Mouse (Mus musculus): Measurements from ENCODE around the gene Stx8. TPM values are rescaled to one million over a fixed set of nuclear protein-coding genes. Genes with fewer than 3 reads are reported as not detected.

Gene Stx8
- polyA plus RNA-seq, 1 experiment from 2014 or later: 33.8 TPM

DNA sequence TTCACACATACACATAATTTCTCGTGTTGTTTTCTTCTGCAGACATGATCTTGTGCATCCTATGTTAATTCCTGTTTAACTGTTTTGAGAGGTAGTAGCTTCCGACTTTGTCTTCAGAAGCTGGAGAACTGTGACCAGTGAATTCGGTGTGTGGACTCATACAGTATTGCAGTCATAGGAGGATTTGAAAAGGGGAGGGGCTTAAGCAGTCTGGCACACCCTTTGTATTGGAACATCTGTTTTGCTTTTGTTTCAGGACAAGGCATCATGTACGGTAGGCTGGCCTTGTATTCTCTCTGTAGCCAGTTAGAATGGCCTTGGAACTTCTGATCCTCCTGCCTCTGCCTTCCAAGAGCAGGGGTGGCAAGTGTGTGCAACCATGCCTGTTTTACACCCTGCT lies 30.0 kb downstream of the Stx8 start:
- no peak for ATAC-seq
- H3K9me3 ChIP-seq (replicated peaks): no peaks in the 10 kb centered on the region
- no peaks in the 10 kb centered on the region for H3K4me1 ChIP-seq
- no peak overlapping the region for H3K27ac ChIP-seq
- no peak overlapping the region for H3K4me2 ChIP-seq
- H3K36me3 ChIP-seq: no peaks in the 10 kb centered on the region; the same call in 1 of the 2 replicates
- H3K27me3 ChIP-seq (replicated peaks): no peaks in the 10 kb centered on the region
- no peak overlapping the region for H3K4me3 ChIP-seq
- 78% methylated on average over 4 of the region's 4 CpGs for WGBS (ENCODE audit: insufficient replicate concordance)
- H3K9ac ChIP-seq: no peak overlapping the region

DNA sequence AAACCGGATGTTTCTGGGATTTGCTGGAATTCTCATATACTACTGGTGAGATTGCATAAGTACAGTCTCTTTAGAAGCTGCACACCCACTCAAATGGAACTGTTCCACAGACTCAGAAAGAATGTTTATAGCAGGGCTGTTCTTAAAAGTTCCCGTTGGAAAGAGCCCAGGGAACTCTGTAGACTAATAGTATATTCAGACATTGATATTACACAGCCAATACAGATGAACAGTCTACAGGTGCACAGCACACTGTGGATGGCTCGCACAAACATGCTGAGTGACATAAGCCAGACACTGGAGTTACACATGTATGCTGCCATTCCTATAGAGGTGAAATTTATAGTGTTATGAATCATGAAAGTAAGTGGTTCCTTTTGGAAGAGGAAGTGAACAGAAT lies 32.9 kb downstream of the Stx8 start:
- H3K4me1 ChIP-seq: no peaks in the 10 kb centered on the region
- no peak overlapping the region for H3K4me3 ChIP-seq
- 77% methylated on average over 3 of the region's 3 CpGs for WGBS (ENCODE audit: insufficient replicate concordance)
- H3K4me2 ChIP-seq: no peak overlapping the region
- ATAC-seq: no peak
- no peaks in the 10 kb centered on the region for H3K27me3 ChIP-seq (replicated peaks)
- no peak overlapping the region for H3K27ac ChIP-seq
- H3K9ac ChIP-seq: no peak overlapping the region
- no peaks in the 10 kb centered on the region; the same call in 1 of the 2 replicates for H3K36me3 ChIP-seq
- H3K9me3 ChIP-seq (replicated peaks): no peaks in the 10 kb centered on the region

DNA sequence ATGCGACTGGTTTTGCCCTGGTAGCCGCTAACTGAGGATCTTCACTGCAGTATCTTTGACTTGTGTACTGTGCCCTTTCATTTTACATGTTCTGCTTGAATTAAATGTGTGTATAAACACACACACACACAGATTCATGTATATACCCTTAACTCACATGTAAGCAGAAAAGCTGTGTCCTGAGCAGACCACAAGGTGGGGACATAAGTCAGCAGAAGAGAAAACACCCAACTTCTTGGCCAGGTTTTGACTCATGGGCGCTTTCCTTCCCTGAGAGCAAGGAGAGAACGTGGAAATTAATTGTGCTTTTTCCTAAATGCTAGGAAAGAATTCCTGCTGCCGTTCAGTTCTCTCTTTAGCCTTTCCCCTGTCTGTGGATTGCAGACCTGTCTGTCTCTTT lies 33.6 kb downstream of the Stx8 start:
- Histone ChIP-seq H3K27ac (no peak overlapping the region), H3K4me2 (no peak overlapping the region), H3K4me1 (no peaks in the 10 kb centered on the region), H3K9ac (no peak overlapping the region), H3K27me3 (replicated peaks) (no peaks in the 10 kb centered on the region), H3K9me3 (replicated peaks) (no peaks in the 10 kb centered on the region), H3K4me3 (no peak overlapping the region), H3K36me3 (no peaks in the 10 kb centered on the region; the same call in 1 of the 2 replicates)
- no peak for ATAC-seq
- 70% methylated on average over 5 of the region's 5 CpGs for WGBS (ENCODE audit: insufficient replicate concordance)

DNA sequence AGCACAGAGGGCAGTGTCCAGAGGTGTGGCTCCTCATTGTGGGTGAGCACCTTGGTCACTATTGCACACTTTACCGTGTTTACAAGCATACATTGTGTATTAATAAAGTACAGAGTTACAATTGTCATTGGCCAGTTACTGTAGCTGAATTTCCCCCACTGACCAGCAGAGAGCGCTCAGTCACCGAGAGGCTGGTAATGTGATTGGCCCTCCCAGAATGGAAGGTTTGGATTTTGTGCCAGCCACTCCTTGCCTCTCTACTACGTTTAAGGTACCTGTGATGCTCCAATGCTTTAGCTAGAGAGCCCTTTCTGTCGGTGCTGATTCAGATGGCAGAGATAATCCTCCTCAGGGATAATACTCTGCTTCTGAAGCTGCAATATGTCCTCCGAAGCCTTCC lies 38.2 kb downstream of the Stx8 start:
- Histone ChIP-seq H3K36me3 (no peaks in the 10 kb centered on the region), H3K27me3 (replicated peaks) (no peaks in the 10 kb centered on the region), H3K27ac (no peak overlapping the region), H3K9ac (no peak overlapping the region), H3K4me2 (no peak overlapping the region), H3K4me3 (no peak overlapping the region), H3K9me3 (replicated peaks) (no peaks in the 10 kb centered on the region), H3K4me1 (peaks cover 11% of the 10 kb centered on the region)
- ATAC-seq: no peak
- 21% methylated on average over 6 of the region's 6 CpGs for WGBS (ENCODE audit: insufficient replicate concordance)

DNA sequence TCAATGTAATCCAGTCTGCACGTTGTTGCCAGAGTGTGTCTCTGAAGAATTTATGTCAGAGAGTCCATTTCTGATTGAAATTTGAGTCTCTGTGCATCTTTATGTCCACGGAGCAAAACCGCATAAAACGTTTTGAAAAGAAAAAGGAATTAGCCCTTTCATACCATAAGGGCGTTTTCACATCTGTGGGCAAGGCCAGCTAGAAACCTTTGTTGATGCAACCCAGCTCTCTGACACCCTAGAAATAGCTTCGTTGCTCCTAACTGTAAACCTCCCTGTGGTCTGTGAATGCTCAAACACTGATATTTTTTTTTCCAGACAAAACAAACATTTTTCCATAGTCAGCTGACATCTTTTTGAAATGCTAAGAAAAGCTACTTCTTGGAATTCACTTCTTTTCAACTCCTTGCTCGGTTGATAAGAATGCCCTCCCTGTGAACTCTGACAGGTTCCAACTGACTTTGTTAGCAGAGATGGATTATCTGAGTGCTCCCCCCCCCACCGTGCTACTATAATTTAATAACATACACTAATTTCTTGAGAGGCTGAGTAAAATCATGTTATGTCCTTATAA lies 40.3 kb downstream of the Stx8 start:
- no peak overlapping the region for H3K27ac ChIP-seq
- 0 out of 2 replicates have a peak, but pooled peaks cover 2% of the 10 kb centered on the region for H3K36me3 ChIP-seq
- no peak for ATAC-seq
- no peak overlapping the region for H3K4me2 ChIP-seq
- no peaks in the 10 kb centered on the region for H3K27me3 ChIP-seq (replicated peaks)
- H3K4me1 ChIP-seq: peaks cover 11% of the 10 kb centered on the region
- H3K9me3 ChIP-seq (replicated peaks): no peaks in the 10 kb centered on the region
- H3K9ac ChIP-seq: no peak overlapping the region
- 44% methylated on average over 8 of the region's 8 CpGs for WGBS (ENCODE audit: insufficient replicate concordance)
- no peak overlapping the region for H3K4me3 ChIP-seq

DNA sequence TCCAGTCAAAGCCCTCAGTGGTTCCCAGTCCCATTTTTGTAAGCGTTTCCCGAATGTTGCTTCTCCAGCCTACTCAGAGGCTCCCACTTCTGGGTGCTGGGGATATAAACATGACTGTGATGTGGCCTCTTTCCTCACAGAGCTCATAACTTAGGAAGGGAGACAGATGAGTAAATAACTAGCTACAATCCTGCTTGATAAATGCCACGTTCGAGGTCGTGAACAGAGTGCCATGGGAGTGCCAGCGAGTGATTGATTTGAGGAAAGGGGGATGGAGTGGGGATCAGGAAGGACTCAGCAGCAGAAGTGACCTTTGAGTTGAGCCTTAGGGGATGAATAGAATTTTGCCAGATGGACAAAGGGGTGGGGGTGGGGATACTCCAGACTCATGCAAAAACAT lies 41.7 kb downstream of the Stx8 start:
- H3K4me3 ChIP-seq: no peak overlapping the region
- H3K4me2 ChIP-seq: no peak overlapping the region
- WGBS (ENCODE audit: insufficient replicate concordance): 60% methylated on average over 6 of the region's 6 CpGs
- ATAC-seq: no peak
- no peaks in the 10 kb centered on the region for H3K9me3 ChIP-seq (replicated peaks)
- H3K9ac ChIP-seq: no peak overlapping the region
- no peaks in the 10 kb centered on the region for H3K27me3 ChIP-seq (replicated peaks)
- H3K4me1 ChIP-seq: peaks cover 11% of the 10 kb centered on the region
- no peak overlapping the region for H3K27ac ChIP-seq
- 0 out of 2 replicates have a peak, but pooled peaks cover 3% of the 10 kb centered on the region for H3K36me3 ChIP-seq

DNA sequence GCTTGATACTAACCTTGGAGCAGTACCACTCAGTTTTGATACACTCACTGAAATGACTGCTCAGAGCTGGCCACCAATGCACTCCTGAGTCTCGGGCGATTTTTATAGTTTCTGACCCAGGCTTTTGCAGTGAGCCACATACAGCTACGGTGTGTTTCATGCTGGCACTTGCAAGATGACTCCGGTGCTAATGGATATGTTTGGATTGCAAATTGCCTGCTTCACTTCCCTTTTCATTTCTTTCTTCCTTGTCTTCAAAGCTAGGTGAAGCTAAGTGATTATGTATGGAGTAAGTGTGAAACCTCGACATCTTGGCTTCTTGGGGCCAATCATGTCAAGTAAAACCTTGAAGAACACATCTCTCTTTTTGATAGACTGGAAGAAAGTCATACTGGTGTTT lies 43.4 kb downstream of the Stx8 start:
- H3K4me3 ChIP-seq: no peak overlapping the region
- no peaks in the 10 kb centered on the region for H3K27me3 ChIP-seq (replicated peaks)
- H3K4me1 ChIP-seq: peaks cover 11% of the 10 kb centered on the region
- no peak overlapping the region for H3K27ac ChIP-seq
- ATAC-seq: no peak
- H3K9ac ChIP-seq: no peak overlapping the region
- no peak overlapping the region for H3K4me2 ChIP-seq
- WGBS (ENCODE audit: insufficient replicate concordance): 76% methylated on average over 5 of the region's 5 CpGs
- no peaks in the 10 kb centered on the region for H3K9me3 ChIP-seq (replicated peaks)
- 0 out of 2 replicates have a peak, but pooled peaks cover 3% of the 10 kb centered on the region for H3K36me3 ChIP-seq

DNA sequence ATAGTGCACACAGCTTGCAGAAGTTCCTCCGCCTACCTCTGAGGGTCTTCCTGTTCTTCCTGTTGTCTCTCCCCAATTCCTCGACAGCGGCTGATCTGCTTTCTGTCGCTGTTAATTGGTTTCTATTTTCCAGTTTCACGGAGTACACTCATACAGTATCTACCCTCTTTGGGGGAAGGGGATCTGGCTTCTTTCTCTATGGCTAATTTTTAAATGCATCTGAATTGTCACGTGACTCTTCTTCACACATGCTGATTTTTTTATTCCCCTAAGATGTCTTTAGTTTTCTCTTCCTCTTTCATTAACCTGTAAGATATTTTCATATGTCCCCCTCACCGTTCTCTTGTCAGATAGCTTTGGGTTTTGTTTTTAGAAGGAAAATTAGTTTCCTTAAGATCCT lies 46.2 kb downstream of the Stx8 start:
- Histone ChIP-seq H3K4me2 (no peak overlapping the region), H3K9me3 (replicated peaks) (no peaks in the 10 kb centered on the region), H3K27ac (no peak overlapping the region), H3K27me3 (replicated peaks) (no peaks in the 10 kb centered on the region), H3K4me1 (no peaks in the 10 kb centered on the region), H3K4me3 (no peak overlapping the region), H3K36me3 (peaks cover 8% of the 10 kb centered on the region; the same call in 1 of the 2 replicates), H3K9ac (no peak overlapping the region)
- WGBS (ENCODE audit: insufficient replicate concordance): 75% methylated on average over 7 of the region's 7 CpGs
- ATAC-seq: no peak

DNA sequence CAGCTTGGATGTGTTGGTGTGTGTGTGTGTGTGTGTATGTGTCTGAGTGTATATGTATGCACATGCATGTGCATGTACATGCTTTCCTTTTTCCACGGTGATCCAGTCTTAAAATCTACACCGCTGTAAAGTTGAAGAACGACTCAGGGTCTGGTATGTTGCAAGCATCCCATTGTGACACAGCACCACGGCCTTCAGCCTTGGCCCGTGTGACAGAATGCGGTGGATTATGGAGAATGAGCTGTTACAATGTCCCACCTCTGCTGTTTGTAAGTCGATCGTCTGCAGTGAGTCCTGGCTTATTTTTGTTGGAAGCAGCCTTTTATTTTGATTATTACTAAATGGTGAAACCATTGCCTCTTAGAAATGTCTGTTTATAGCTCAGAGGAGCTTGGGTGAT lies 52.2 kb downstream of the Stx8 start:
- no peaks in the 10 kb centered on the region for H3K9me3 ChIP-seq (replicated peaks)
- WGBS (ENCODE audit: insufficient replicate concordance): 74% methylated on average over 8 of the region's 8 CpGs
- peaks cover 8% of the 10 kb centered on the region; the same call in 1 of the 2 replicates for H3K36me3 ChIP-seq

DNA sequence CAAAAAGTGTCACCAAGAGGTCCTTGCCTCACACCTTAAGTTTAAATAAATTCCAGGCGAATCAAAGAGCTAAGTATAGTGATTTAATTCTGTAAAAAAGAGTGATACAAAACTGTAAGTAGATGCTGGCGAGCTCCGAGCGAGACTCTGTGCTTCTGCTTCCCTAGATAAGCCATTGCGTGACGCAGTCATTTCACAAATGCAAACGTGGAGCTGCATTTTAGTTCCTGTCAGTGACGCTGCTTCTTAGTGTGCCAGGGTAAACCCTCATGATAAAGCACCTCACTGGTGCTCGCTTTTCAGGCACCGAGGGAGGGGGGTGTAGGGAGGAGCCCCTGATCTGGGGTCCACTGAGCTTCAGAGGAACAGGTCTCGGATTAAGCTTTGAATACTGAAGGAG lies 53.2 kb downstream of the Stx8 start:
- 36% methylated on average over 11 of the region's 11 CpGs for WGBS (ENCODE audit: insufficient replicate concordance)
- no peaks in the 10 kb centered on the region for H3K9me3 ChIP-seq (replicated peaks)

More for the DNA sequence above, 52.2 kb downstream of the Stx8 start:
- Histone ChIP-seq H3K27me3 (replicated peaks) (no peaks in the 10 kb centered on the region), H3K27ac (no peak overlapping the region), H3K4me3 (no peak overlapping the region), H3K4me2 (no peak overlapping the region), H3K9ac (no peak overlapping the region), H3K4me1 (0 out of 2 replicates have a peak, but pooled peaks cover 6% of the 10 kb centered on the region)
- no peak for ATAC-seq

DNA sequence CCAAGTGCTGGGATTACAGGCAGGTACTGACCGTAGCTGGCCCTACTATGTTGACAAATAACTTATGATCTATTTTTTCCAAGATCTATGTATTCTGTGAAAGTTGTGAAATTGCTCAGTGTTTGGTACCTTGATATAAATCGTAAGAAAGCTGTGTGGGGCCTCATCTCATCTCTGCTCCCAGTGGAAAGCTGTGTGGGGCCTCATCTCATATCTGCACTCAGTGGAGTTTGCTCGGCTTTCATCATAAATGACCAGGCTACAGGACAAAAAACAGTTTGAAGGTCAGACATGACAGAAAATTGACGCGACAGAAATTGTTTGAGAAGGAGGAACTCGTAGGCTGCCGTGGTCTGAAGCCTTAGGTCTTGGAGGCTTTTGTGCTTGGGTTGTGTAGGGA lies 56.0 kb downstream of the Stx8 start:
- 0 out of 2 replicates have a peak, but pooled peaks cover 3% of the 10 kb centered on the region for H3K36me3 ChIP-seq
- peaks cover 10% of the 10 kb centered on the region; the same call in 1 of the 2 replicates for H3K4me1 ChIP-seq
- H3K4me3 ChIP-seq: no peak overlapping the region
- H3K27ac ChIP-seq: no peak overlapping the region
- no peaks in the 10 kb centered on the region for H3K9me3 ChIP-seq (replicated peaks)
- H3K9ac ChIP-seq: no peak overlapping the region
- H3K4me2 ChIP-seq: no peak overlapping the region
- no peak for ATAC-seq
- no peaks in the 10 kb centered on the region for H3K27me3 ChIP-seq (replicated peaks)
- WGBS (ENCODE audit: insufficient replicate concordance): 80% methylated on average over 7 of the region's 7 CpGs

More for the DNA sequence above, 53.2 kb downstream of the Stx8 start:
- no peak for ATAC-seq
- no peak overlapping the region for H3K4me3 ChIP-seq
- no peak overlapping the region for H3K27ac ChIP-seq
- H3K9ac ChIP-seq: no peak overlapping the region
- peaks cover 8% of the 10 kb centered on the region; the same call in 1 of the 2 replicates for H3K36me3 ChIP-seq
- H3K27me3 ChIP-seq (replicated peaks): no peaks in the 10 kb centered on the region
- H3K4me1 ChIP-seq: peaks cover 10% of the 10 kb centered on the region; the same call in 1 of the 2 replicates
- H3K4me2 ChIP-seq: no peak overlapping the region

DNA sequence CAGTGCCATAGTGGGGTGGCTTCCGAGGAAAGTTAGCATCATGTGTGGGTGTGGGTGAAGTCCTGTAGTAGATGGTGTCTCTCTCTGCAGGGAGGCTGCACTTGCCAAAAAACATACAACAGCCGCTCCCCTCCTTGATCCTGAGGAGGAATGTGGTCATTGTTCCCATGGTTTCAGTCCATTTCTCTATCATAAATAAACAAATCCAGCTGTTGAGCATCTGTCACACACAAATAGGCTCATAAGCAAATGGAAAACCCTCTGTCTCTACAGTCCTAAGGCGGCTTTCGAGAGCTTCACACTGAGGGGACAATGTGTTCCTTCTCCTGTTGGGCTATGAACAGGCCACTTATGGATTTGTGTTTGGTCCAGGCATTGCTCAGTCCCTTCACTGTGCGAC lies 56.9 kb downstream of the Stx8 start:
- no peaks in the 10 kb centered on the region for H3K27me3 ChIP-seq (replicated peaks)
- 0 out of 2 replicates have a peak, but pooled peaks cover 3% of the 10 kb centered on the region for H3K36me3 ChIP-seq
- no peak overlapping the region for H3K27ac ChIP-seq
- WGBS (ENCODE audit: insufficient replicate concordance): 73% methylated on average over 5 of the region's 5 CpGs
- H3K4me3 ChIP-seq: no peak overlapping the region
- no peak for ATAC-seq
- H3K9me3 ChIP-seq (replicated peaks): no peaks in the 10 kb centered on the region
- H3K9ac ChIP-seq: no peak overlapping the region
- H3K4me1 ChIP-seq: peaks cover 14% of the 10 kb centered on the region; the same call in 1 of the 2 replicates
- no peak overlapping the region for H3K4me2 ChIP-seq

Measured in liver, embryonic 12.5 days (tissue).